10 mouse cellular contexts compared by ENCODE assay signal in genomic region chr10:7809937-7810336, GRCm38 (mm10). TPM values are rescaled to one million over a fixed set of nuclear protein-coding genes. Genes with fewer than 3 reads are reported as not detected.
A peak's percentile ranks its signal among the peaks of the same experiment; 100 is the strongest.
DNase-seq lines count a peak whose midpoint lies in the region; ATAC-seq lines count a peak whose summit lies in the region.
"Had no signal": no experiment of that assay in that cellular context is flagged by ENCODE, and none has a peak within 500 bp of the region (broad histone marks: within the 10 kb centered on the region; RNA-seq: fewer than 3 reads in every experiment).

No protein-coding gene starts in this region.

- H3K4me1 ChIP-seq in neural tube, embryonic 15.5 days: no peaks in the 10 kb centered on the region
- H3K4me1 ChIP-seq in embryonic facial prominence, embryonic 11.5 days (ENCODE audit: control insufficient read depth, insufficient read depth, low read length): no peaks in the 10 kb centered on the region
- no peaks in the 10 kb centered on the region for H3K4me1 ChIP-seq in intestine, embryonic 15.5 days (replicated peaks)
- H3K4me1 ChIP-seq in limb, embryonic 12.5 days (replicated peaks): no peaks in the 10 kb centered on the region
- H3K4me1 ChIP-seq: embryonic facial prominence, embryonic 15.5 days had no signal

- H3K9me3 ChIP-seq in neural tube, embryonic 15.5 days (replicated peaks): no peaks in the 10 kb centered on the region
- no peaks in the 10 kb centered on the region for H3K9me3 ChIP-seq in embryonic facial prominence, embryonic 11.5 days (replicated peaks; ENCODE audit: control insufficient read depth, low read length)
- no peaks in the 10 kb centered on the region for H3K9me3 ChIP-seq in intestine, embryonic 15.5 days
- H3K9me3 ChIP-seq in limb, embryonic 12.5 days: no peaks in the 10 kb centered on the region
- H3K9me3 ChIP-seq: embryonic facial prominence, embryonic 15.5 days had no signal

- ATAC-seq in neural tube, embryonic 15.5 days (ENCODE audit: low FRiP score): no peak; the same call in 1 of the 2 replicates
- no peak for ATAC-seq in embryonic facial prominence, embryonic 11.5 days (replicated peaks; ENCODE audit: insufficient number of reproducible peaks, low FRiP score, low TSS enrichment, low read depth)
- peak; percentile 58 for ATAC-seq in intestine, embryonic 15.5 days
- 0 out of 2 replicates have a peak, but pooled peaks have one; percentile 42 for ATAC-seq in limb, embryonic 12.5 days (ENCODE audit: insufficient number of reproducible peaks, insufficient read depth, low FRiP score, low TSS enrichment, low read depth)

- H3K36me3 ChIP-seq in neural tube, embryonic 15.5 days: peaks cover 53% of the 10 kb centered on the region
- no peaks in the 10 kb centered on the region; the same call in 1 of the 2 replicates for H3K36me3 ChIP-seq in embryonic facial prominence, embryonic 11.5 days (replicated peaks; ENCODE audit: control insufficient read depth, insufficient read depth, low read depth, low read length)
- H3K36me3 ChIP-seq in intestine, embryonic 15.5 days: peaks cover 18% of the 10 kb centered on the region
- peaks cover 76% of the 10 kb centered on the region for H3K36me3 ChIP-seq in limb, embryonic 12.5 days

- H3K27me3 ChIP-seq in neural tube, embryonic 15.5 days (replicated peaks): no peaks in the 10 kb centered on the region
- no peaks in the 10 kb centered on the region for H3K27me3 ChIP-seq in embryonic facial prominence, embryonic 11.5 days (ENCODE audit: control insufficient read depth, insufficient read depth, low read length)
- H3K27me3 ChIP-seq in intestine, embryonic 15.5 days (replicated peaks): no peaks in the 10 kb centered on the region
- no peaks in the 10 kb centered on the region for H3K27me3 ChIP-seq in limb, embryonic 12.5 days
- H3K27me3 ChIP-seq: embryonic facial prominence, embryonic 15.5 days had no signal

- whole genome bisulfite sequencing in neural tube, embryonic 15.5 days: 50% methylated on average over 2 of the region's 2 CpGs
- 48% methylated on average over 2 of the region's 2 CpGs for WGBS in embryonic facial prominence, embryonic 11.5 days
- WGBS in intestine, embryonic 15.5 days: 57% methylated on average over 2 of the region's 2 CpGs
- WGBS in limb, embryonic 12.5 days: 56% methylated on average over 2 of the region's 2 CpGs

- intact Hi-C loops in gastrocnemius, postnatal 14 days (cut with DNase I; ENCODE audit: low total_unique reads): no loop called here

- no peak overlapping the region for H3K4me3 ChIP-seq in neural tube, embryonic 15.5 days (replicated peaks)
- H3K4me3 ChIP-seq in embryonic facial prominence, embryonic 11.5 days (ENCODE audit: low read depth, low read length): no peak overlapping the region
- H3K4me3 ChIP-seq in intestine, embryonic 15.5 days (replicated peaks): no peak overlapping the region
- no peak overlapping the region for H3K4me3 ChIP-seq in limb, embryonic 12.5 days (replicated peaks)
- H3K4me3 ChIP-seq: embryonic facial prominence, embryonic 15.5 days had no signal

- H3K4me2 ChIP-seq in neural tube, embryonic 15.5 days: no peak overlapping the region
- no peak overlapping the region for H3K4me2 ChIP-seq in embryonic facial prominence, embryonic 11.5 days (ENCODE audit: low read depth, low read length)
- no peak overlapping the region for H3K4me2 ChIP-seq in intestine, embryonic 15.5 days (replicated peaks)
- H3K4me2 ChIP-seq in limb, embryonic 12.5 days: no peak overlapping the region
- H3K4me2 ChIP-seq: embryonic facial prominence, embryonic 15.5 days had no signal

- no peak overlapping the region for H3K9ac ChIP-seq in neural tube, embryonic 15.5 days (replicated peaks)
- no peak overlapping the region for H3K9ac ChIP-seq in embryonic facial prominence, embryonic 11.5 days (replicated peaks; ENCODE audit: low read length)
- H3K9ac ChIP-seq in intestine, embryonic 15.5 days: no peak overlapping the region
- H3K9ac ChIP-seq in limb, embryonic 12.5 days (replicated peaks): no peak overlapping the region
- H3K9ac ChIP-seq: embryonic facial prominence, embryonic 15.5 days had no signal

- peak; percentile 27 for DNase-seq in neural tube, embryonic 10.5 days (ENCODE audit: extremely low spot score, low spot score)
- peak; percentile 80 for DNase-seq in ZHBTc4 (ENCODE audit: low read depth, low spot score)
- DNase-seq in embryonic facial prominence, embryonic 11.5 days (ENCODE audit: low spot score): peak; percentile 79
- DNase-seq in naive thymus-derived CD4-positive, alpha-beta T cell, adult 2 months (ENCODE audit: low read depth): peak; percentile 88
- no peak for DNase-seq in gastrocnemius, postnatal 14 days

- no peak overlapping the region for H3K27ac ChIP-seq in neural tube, embryonic 15.5 days (replicated peaks)
- no peak overlapping the region for H3K27ac ChIP-seq in embryonic facial prominence, embryonic 11.5 days (replicated peaks; ENCODE audit: low read depth, low read length)
- no peak overlapping the region for H3K27ac ChIP-seq in intestine, embryonic 15.5 days
- H3K27ac ChIP-seq in limb, embryonic 12.5 days: no peak overlapping the region
- H3K27ac ChIP-seq: embryonic facial prominence, embryonic 15.5 days; macrophage had no signal

RNA-seq across cellular contexts. Expression of gene Ppil4, which starts 17.2 kb away (rescaled TPM):
- 42.1 and 43.0 TPM in 2 replicates for polyA plus RNA-seq in neural tube, embryonic 15.5 days (2015; fragmentation: Nextera tagmentation; extraction: Ambion mirVana)
- polyA plus RNA-seq in embryonic facial prominence, embryonic 11.5 days (2014; fragmentation: Nextera tagmentation; extraction: Ambion mirVana): 48.5 and 49.1 TPM in 2 replicates
- polyA plus RNA-seq in intestine, embryonic 15.5 days (2015; fragmentation: Nextera tagmentation; extraction: Ambion mirVana): 30.7 and 33.9 TPM in 2 replicates
- polyA plus RNA-seq in limb, embryonic 12.5 days (2016; fragmentation: Nextera tagmentation; extraction: Ambion mirVana): 46.9 and 49.2 TPM in 2 replicates
- 10 to 100 TPM; 11.4 to 12.2 TPM for total RNA-seq in gastrocnemius, postnatal 14 days (2021)

RNA-seq across cellular contexts. Expression of gene Ginm1, which starts 17.3 kb away (rescaled TPM):
- polyA plus RNA-seq in neural tube, embryonic 15.5 days (2015; fragmentation: Nextera tagmentation; extraction: Ambion mirVana): 54.0 and 58.5 TPM in 2 replicates
- 61.6 and 61.7 TPM in 2 replicates for polyA plus RNA-seq in embryonic facial prominence, embryonic 11.5 days (2014; fragmentation: Nextera tagmentation; extraction: Ambion mirVana)
- 75.4 and 78.2 TPM in 2 replicates for polyA plus RNA-seq in intestine, embryonic 15.5 days (2015; fragmentation: Nextera tagmentation; extraction: Ambion mirVana)
- 60.8 and 68.1 TPM in 2 replicates for polyA plus RNA-seq in limb, embryonic 12.5 days (2016; fragmentation: Nextera tagmentation; extraction: Ambion mirVana)
- total RNA-seq in gastrocnemius, postnatal 14 days (2021): 10 to 100 TPM; 80.3 to 86.0 TPM

RNA-seq across cellular contexts. Expression of gene Zc3h12d, which starts 22.3 kb away (rescaled TPM):
- 0.19 and 0.34 TPM in 2 replicates for polyA plus RNA-seq in neural tube, embryonic 15.5 days (2015; fragmentation: Nextera tagmentation; extraction: Ambion mirVana)
- 0.07 and 0.08 TPM in 2 replicates for polyA plus RNA-seq in embryonic facial prominence, embryonic 11.5 days (2014; fragmentation: Nextera tagmentation; extraction: Ambion mirVana)
- polyA plus RNA-seq in intestine, embryonic 15.5 days (2015; fragmentation: Nextera tagmentation; extraction: Ambion mirVana): 0.49 and 0.53 TPM in 2 replicates
- polyA plus RNA-seq in limb, embryonic 12.5 days (2016; fragmentation: Nextera tagmentation; extraction: Ambion mirVana): 0.29 TPM in 2 replicates
- not detected for total RNA-seq in gastrocnemius, postnatal 14 days (2021)

Comparison
In these comparisons a context has a peak if more than half of its experiments do, and no peak if none do; other contexts are left out.
1. ATAC-seq: peak in intestine, embryonic 15.5 days (single experiment) and limb, embryonic 12.5 days (single experiment); none in neural tube, embryonic 15.5 days (single experiment) and embryonic facial prominence, embryonic 11.5 days (single experiment).